Mouse (Mus musculus) forebrain, embryonic 11.5 days (tissue): ENCODE results near the gene Acat1. TPM values are rescaled to one million over a fixed set of nuclear protein-coding genes. Genes with fewer than 3 reads are reported as not detected.

Experiments
- ATAC-seq: fragments of 200-750 bp; cut with Nextera tagmentation; replicated peaks from 2 replicates; pipeline ENCODE4 v1.8.0; 2017; ENCODE audit warnings: moderate TSS enrichment; ENCODE audit not compliant: low FRiP score
- DNase-seq: peaks from one replicate; pipeline ENCODE4 v3.0.0-alpha.2; 2017; ENCODE audit warnings: low spot score
- H3K27ac ChIP-seq: fragments of 300-500 bp; sonication (generic); 2 replicates; pipeline ENCODE4 v1.5.1; 2014; ENCODE audit warnings: low read depth, low read length
- H3K27me3 ChIP-seq: fragments of 300-500 bp; sonication (generic); 2 replicates; pipeline ENCODE4 v1.6.1; 2014; ENCODE audit warnings: mild to moderate bottlenecking, low read length, mixed read lengths; ENCODE audit not compliant: control insufficient read depth, insufficient read depth
- H3K36me3 ChIP-seq: fragments of 300-500 bp; sonication (generic); 2 replicates; pipeline ENCODE4 v1.6.1; 2014; ENCODE audit warnings: mild to moderate bottlenecking, low read length, moderate library complexity, mixed read lengths; ENCODE audit not compliant: control insufficient read depth, insufficient read depth
- H3K4me1 ChIP-seq: fragments of 300-500 bp; sonication (generic); replicated peaks from 2 replicates; pipeline ENCODE4 v1.6.1; 2014; ENCODE audit warnings: low read length, mixed read lengths; ENCODE audit not compliant: control insufficient read depth, insufficient read depth
- H3K4me2 ChIP-seq: fragments of 300-500 bp; sonication (generic); 2 replicates; pipeline ENCODE4 v1.6.1; 2014; ENCODE audit warnings: low read depth, mild to moderate bottlenecking, low read length, moderate library complexity, mixed read lengths; ENCODE audit not compliant: severe bottlenecking
- H3K4me3 ChIP-seq: fragments of 300-500 bp; sonication (generic); 2 replicates; pipeline ENCODE4 v1.5.1; 2014; ENCODE audit warnings: low read depth, low read length
- H3K9ac ChIP-seq: fragments of 300-500 bp; sonication (generic); 2 replicates; pipeline ENCODE4 v1.6.1; 2014; ENCODE audit warnings: low read length
- H3K9me3 ChIP-seq: fragments of 300-500 bp; sonication (generic); 2 replicates; pipeline ENCODE4 v1.6.1; 2016; ENCODE audit warnings: low read length, mixed read lengths; ENCODE audit not compliant: control insufficient read depth
- WGBS: fragments of 180-500 bp; shearing (Covaris S2); extraction: QIAGEN DNeasy Blood & Tissue Kit; methylation state at CpG from one replicate; pipeline ENCODE4 v1.1.7; 2014; 5-methylcytosine and 5-hydroxymethylcytosine counted together
- polyA plus RNA-seq: library from polyadenylated mRNA; unstranded; fragments of >200 nt; fragmentation: Nextera tagmentation; extraction: Ambion mirVana; gene quantifications from 2 replicates; pipeline ENCODE4 v1.2.1, GENCODE M21; 2014

The Acat1 gene
- 44.6 and 48.8 TPM in 2 replicates for polyA plus RNA-seq

DNA sequence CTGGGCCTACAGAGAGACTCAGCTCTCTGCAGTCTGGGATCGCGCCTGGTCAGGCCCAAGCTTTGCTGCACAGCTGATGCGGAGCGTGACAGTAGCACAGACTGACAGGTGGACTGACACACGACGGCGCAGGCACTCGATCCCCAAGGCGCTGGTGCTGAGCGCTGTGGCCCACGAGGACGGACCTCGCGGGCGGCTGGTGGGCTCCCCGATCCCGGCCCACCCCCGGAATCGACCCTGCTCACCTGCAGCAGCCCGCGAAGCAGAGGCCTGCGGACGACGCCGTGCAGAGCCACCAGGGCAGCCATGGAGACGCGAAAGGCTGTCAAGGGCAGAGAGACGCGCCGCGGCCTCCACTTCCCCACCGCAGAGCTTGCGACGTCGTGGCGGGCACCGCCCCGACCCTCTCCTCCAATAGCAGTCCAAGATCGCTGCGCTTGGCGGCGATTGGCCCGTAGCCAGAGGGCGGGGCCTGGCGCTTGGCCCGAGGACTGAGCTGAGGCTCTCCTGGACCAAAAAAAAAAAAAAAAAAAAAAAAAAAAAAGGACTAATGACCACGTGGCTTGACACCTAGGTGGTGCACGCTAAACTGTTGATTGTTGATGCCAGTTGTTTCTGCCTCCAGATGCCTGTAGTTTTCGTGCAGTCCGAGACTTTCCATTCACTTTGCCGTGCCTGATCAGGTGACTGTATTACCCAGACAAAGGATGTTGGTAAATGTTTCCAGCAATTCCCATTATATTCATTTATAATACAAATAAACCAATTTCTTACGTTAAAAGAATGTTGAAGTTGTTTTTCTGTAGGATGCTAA is at the start of gene Acat1:
Acat1 (minus strand) TSS at position 415 of the 814 bp plus-strand sequence.
- no peaks in the 10 kb centered on the region for H3K9me3 ChIP-seq
- H3K4me2 ChIP-seq = peak within 1 kb of the TSS; percentile 86
- 7% methylated on average over 51 of the region's 52 CpGs for WGBS
- H3K36me3 ChIP-seq = no peaks in the 10 kb centered on the region
- H3K27ac ChIP-seq = no peak within 1 kb of the TSS
- peak; percentile 99 for ATAC-seq
- peak within 1 kb of the TSS; percentile 52 for H3K4me3 ChIP-seq
- no peaks in the 10 kb centered on the region for H3K4me1 ChIP-seq
- peak within 1 kb of the TSS; percentile 66 for H3K9ac ChIP-seq
- peak; percentile 92 for DNase-seq
- H3K27me3 ChIP-seq = no peaks in the 10 kb centered on the region; the same call in 1 of the 2 replicates

DNA sequence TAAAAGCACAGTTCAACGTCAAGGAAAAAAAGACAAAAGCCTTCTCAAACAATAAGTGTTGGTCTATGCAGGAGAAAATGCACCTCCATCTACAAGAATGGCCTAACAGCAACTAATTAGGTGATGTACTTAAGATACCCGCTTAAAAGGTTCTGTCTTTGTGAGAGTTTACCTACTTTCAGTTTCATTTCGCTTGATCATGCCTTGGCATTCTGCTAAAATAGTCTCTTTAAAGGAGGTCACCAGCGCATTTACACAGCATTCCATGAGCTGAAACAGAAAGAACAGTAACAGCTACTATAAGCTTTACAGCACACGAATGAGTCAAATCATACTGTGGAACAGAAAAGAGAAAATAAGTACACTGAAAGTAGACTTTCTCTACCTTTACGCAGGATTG is 24.6 kb upstream of the Acat1 start:
- Histone ChIP-seq H3K36me3 (no peaks in the 10 kb centered on the region; the same call in 1 of the 2 replicates), H3K4me3 (no peak overlapping the region), H3K27ac (no peak overlapping the region), H3K4me2 (no peak overlapping the region), H3K4me1 (no peaks in the 10 kb centered on the region), H3K9ac (no peak overlapping the region), H3K27me3 (no peaks in the 10 kb centered on the region), H3K9me3 (no peaks in the 10 kb centered on the region)
- WGBS = 94% methylated on average over 6 of the region's 6 CpGs
- ATAC-seq (no peak), DNase-seq (no peak)

GRCm38 (mm10) chr9:53615246-53615645 is 5.1 kb upstream of the Acat1 start:
- WGBS = 81% methylated on average over 8 of the region's 8 CpGs
- no peaks in the 10 kb centered on the region for H3K9me3 ChIP-seq
- H3K4me1 ChIP-seq = no peaks in the 10 kb centered on the region

DNA sequence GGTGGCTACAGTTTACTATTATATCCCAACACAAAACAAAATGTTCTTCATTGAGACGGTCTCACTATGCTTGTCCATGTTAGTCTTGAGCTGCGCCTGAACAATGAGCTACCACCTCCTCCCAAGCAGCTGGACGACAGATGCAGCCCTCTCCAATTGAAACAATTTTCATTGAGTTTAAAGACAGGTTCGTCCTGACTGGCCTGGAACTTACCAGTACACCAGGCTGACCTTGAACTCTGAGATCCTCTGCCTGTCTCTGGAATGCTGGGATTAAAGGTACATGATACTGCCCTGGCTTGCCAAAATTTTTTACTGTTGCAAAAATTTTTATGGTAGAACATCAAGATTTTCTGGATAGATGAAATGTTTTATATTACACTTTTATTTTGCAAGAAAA is 4.1 kb upstream of the Acat1 start:
- Histone ChIP-seq H3K4me1 (no peaks in the 10 kb centered on the region), H3K4me2 (no peak overlapping the region), H3K9me3 (no peaks in the 10 kb centered on the region), H3K36me3 (no peaks in the 10 kb centered on the region), H3K27ac (no peak overlapping the region), H3K9ac (no peak overlapping the region), H3K27me3 (no peaks in the 10 kb centered on the region), H3K4me3 (no peak overlapping the region)
- 85% methylated on average over 4 of the region's 4 CpGs for WGBS
- ATAC-seq (no peak), DNase-seq (no peak)

More at GRCm38 (mm10) chr9:53615246-53615645, 5.1 kb upstream of the Acat1 start:
- DNase-seq = no peak
- Histone ChIP-seq H3K9ac (no peak overlapping the region), H3K4me2 (no peak overlapping the region), H3K4me3 (no peak overlapping the region), H3K27ac (no peak overlapping the region), H3K36me3 (no peaks in the 10 kb centered on the region; the same call in 1 of the 2 replicates), H3K27me3 (no peaks in the 10 kb centered on the region)
- no peak for ATAC-seq

GRCm38 (mm10) chr9:53609306-53609967 is 745 bp downstream of the Acat1 start:
- no peak for DNase-seq
- no peaks in the 10 kb centered on the region; the same call in 1 of the 2 replicates for H3K27me3 ChIP-seq
- peak overlapping the region; percentile 52 for H3K4me3 ChIP-seq
- WGBS = 81% methylated on average over 12 of the region's 12 CpGs
- H3K4me1 ChIP-seq = no peaks in the 10 kb centered on the region
- ATAC-seq = no peak
- H3K27ac ChIP-seq = no peak overlapping the region
- H3K36me3 ChIP-seq = no peaks in the 10 kb centered on the region
- H3K9me3 ChIP-seq = no peaks in the 10 kb centered on the region
- H3K4me2 ChIP-seq = peak overlapping the region; percentile 86
- peak overlapping the region; percentile 66 for H3K9ac ChIP-seq

DNA sequence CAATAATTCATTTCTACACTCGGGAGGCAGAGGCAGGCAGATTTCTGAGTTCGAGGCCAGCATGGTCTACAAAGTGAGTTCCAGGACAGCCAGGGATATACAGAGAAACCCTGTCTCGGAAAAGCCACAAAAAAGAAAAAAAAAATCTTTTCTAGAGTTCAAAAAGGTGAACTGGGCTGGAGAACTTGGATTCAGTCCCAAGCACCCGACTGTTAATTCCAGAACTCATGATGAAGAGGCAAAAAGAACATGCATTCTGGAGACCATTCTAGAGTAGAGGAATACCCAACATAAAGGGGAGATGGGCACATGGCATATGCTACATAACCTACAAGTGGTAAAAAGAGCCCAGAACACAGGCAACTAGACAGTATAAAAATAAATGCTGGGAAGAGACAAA is 2.4 kb downstream of the Acat1 start:
- H3K4me3 ChIP-seq = no peak overlapping the region
- DNase-seq = no peak
- H3K36me3 ChIP-seq = no peaks in the 10 kb centered on the region
- H3K9me3 ChIP-seq = no peaks in the 10 kb centered on the region
- no peaks in the 10 kb centered on the region for H3K4me1 ChIP-seq
- 94% methylated on average over 4 of the region's 4 CpGs for WGBS
- H3K27me3 ChIP-seq = no peaks in the 10 kb centered on the region; the same call in 1 of the 2 replicates
- no peak overlapping the region for H3K4me2 ChIP-seq
- ATAC-seq = no peak
- H3K27ac ChIP-seq = no peak overlapping the region
- no peak overlapping the region for H3K9ac ChIP-seq

DNA sequence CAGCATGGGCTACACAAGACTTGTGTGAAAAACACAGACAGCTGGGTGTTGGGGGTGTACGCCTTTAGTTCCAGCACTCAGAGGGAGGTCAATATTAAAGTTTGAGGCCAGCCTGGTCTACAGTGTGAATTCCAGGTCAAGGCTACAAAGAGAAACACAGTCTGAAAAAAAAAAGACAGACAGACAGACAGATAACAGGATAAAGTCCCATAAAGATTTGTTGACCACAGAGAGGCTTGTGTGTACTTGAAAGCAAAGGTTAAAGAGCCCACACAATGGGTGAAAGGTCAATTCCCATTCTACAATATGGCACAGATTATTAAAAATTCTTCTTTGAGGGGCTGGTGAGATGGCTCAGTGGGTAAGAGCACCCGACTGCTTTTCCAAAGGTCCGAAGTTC is 3.0 kb downstream of the Acat1 start:
- H3K9me3 ChIP-seq = no peaks in the 10 kb centered on the region
- H3K4me2 ChIP-seq = no peak overlapping the region
- no peaks in the 10 kb centered on the region for H3K4me1 ChIP-seq
- H3K4me3 ChIP-seq = no peak overlapping the region
- ATAC-seq (no peak), DNase-seq (no peak)
- H3K27me3 ChIP-seq = no peaks in the 10 kb centered on the region; the same call in 1 of the 2 replicates
- WGBS = 93% methylated on average over 3 of the region's 3 CpGs
- H3K27ac ChIP-seq = no peak overlapping the region
- no peaks in the 10 kb centered on the region for H3K36me3 ChIP-seq
- no peak overlapping the region for H3K9ac ChIP-seq

DNA sequence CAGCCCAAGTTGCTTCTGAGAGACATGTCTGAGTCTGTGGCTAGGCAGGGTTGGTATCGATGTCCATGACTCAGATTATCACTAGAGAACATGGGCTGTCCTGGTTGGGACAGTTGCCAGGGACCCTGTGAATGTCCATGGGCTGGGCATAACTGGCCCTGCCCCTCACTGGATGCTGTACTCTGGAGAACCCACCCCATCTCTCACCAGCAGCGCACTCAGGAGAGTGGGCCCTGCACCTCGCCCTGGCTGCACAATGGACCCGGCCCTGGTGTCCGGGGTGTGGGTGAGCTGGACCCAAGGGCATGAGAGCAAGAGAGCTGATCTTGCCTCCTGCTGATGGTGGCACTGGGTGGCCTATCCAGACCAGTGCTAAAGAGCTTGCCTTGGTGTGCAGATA is 5.2 kb downstream of the Acat1 start:
- Histone ChIP-seq H3K4me3 (no peak overlapping the region), H3K27ac (no peak overlapping the region), H3K9me3 (no peaks in the 10 kb centered on the region), H3K4me2 (no peak overlapping the region), H3K27me3 (no peaks in the 10 kb centered on the region; the same call in 1 of the 2 replicates), H3K4me1 (no peaks in the 10 kb centered on the region), H3K36me3 (no peaks in the 10 kb centered on the region), H3K9ac (no peak overlapping the region)
- ATAC-seq (no peak), DNase-seq (no peak)
- WGBS = 93% methylated on average over 5 of the region's 5 CpGs
